Mouse (Mus musculus) cortical plate, adult 2 months (tissue): ENCODE results near the gene Tmem94.

Source experiments
- CTCF ChIP-seq: fragments of 200-500 bp; IDR thresholded peaks from 2 replicates; pipeline ENCODE4 v1.5.1; 2011; ENCODE audit warnings: mild to moderate bottlenecking, control low read depth, low read length; ENCODE audit not compliant: insufficient read depth; ENCODE audit errors: extremely low read depth
- POLR2A ChIP-seq: fragments of 200-500 bp; IDR thresholded peaks from 2 replicates; pipeline ENCODE4 v1.6.1; 2011; ENCODE audit warnings: mild to moderate bottlenecking, low read length, control low read depth; ENCODE audit not compliant: insufficient read depth; ENCODE audit errors: extremely low read depth

DNA sequence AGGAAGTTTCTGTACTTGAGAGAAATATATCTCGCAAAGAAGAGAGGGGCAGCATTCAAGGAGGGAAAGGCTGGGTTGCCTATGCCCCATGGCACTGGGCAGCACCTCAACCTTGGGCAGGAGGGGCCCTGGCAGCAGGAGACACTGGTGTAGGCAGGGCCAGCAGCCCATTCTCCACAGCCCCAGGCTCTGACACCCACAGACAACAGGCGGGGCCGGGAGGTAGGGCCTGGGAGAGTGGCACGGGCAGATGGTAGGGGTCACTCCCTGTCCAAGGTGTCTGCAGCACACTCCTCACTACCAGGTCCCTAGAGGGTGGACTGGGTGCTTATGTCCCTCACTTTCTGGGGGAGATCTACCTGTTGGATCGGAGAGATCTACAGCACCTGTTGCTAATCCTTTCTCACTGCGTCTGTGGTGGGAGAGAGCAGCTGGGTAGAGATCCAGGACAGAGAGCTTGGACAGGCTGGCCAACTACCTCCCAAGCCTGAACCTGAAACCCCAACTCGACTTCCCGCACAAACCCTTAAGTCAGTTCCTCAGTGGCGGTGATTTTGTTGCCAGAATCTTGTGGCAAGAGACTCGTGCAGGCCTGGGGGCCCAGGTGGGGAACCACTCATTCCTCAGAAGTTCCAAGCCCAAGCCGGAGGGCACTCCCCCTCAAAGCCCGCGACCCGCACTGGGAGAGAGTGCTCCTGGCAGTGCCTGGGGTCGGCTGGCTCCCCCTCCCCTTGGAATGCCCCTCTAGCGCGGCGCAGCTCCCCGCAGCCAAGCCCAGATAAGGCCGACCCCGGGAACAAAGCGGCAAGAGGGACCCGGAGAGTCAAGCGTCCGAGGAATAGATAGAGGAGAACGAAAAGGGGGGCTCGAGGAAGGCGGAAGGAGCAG lies 47.5 kb downstream of the Tmem94 start:
- TF ChIP-seq POLR2A (no peak), CTCF (no peak)
